Mouse (Mus musculus): ENCODE data around the gene Apoe.

Apoe gene

DNA sequence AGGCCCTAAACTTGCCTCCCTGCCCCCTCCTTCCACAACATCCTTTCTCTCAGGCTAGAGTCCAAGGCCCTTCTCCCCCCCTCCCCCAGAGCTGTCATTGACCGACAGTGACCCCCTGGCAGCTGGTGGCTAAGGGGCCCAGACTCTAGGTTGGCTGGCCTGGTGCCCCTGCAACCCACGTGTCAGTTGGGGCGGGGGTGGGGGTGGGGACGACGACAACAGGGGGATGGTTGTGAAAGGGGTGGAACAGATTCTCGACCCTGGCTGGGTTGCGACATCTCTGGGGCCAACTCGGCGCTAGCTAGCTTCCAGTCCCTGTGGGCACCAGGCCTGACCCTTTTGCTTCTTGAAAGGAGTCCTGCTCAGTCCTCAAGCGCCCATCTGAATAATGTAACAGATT is 5.6 kb downstream of the Apoe start:
- CTCF ChIA-PET = interaction anchor here (0.6 kb wide), 1 partner anchor 26 kb away, joined by 10 read pairs; no protein-coding TSS in a partner anchor

DNA sequence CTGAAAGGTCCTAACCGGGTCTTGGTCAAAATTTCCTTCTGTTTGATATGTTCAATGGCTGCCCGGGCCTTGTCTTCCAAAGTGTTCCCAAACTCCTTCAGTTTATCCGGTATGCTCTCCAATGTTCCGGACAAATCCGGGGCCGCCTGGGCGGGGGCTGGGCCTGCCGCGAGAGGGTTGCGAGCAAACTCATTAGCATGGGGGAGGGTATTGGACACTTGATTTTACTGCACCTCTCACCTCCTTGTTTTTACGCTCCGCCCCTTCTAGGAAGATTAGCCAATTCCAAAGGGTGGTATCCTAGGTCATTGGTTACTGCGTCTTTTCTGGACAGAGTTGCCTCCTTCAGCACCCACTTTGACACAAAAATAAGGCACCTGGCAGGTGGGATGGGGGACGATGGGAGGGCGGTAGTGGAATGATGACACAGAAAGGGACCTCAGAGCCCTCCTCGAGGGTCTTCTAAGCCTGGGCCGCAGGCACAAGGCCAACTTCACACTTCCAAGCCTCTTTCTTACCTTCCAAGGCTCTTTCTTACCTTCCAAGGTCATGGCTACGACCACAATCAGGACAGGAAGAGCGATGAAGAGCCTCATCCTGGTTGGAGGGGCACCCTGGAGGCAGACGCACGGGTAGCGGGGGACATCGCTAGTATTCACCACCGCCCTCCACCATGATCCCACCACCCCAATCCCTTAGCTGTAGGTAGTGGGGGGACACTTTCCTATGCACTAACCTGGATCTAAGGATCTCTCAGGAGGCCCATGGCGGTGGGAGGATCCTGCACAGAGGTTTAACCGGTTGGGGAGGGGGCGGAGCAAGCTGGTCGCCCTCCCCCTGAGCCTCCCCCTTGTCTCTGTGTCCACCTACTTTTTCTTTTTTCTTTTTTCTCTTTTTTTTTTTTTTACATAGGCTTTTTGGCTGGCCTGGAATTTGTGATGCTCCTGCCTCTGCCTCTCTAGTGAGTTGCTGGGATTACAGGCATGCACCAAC is 6.8 kb downstream of the Apoe start, which contains the start of gene Apoc1:
Gene Apoc1, minus strand, starts transcription at position 788 of the 993 bp plus-strand sequence.
- CTCF ChIA-PET = no interaction called here

DNA sequence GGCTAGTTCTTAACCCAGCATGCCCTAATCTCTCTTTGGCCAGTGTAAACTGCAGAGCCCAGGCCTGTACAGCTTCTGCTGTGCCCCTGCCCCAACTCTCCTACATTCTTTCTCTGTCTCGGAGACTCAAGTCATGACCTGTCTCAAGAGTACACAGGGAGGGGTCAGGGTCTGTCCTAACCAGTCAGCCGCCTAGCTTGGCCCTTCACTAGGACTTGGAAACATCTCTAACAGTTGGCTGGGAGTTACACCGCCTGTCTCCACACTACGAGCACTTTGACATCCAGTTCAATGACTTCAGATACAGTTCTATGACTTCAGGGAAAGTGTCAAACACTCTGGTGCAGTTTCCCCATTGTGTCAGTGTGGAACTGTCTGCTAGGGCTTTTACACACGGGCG is 7.6 kb downstream of the Apoe start:
- CTCF ChIA-PET = no interaction called here

- CTCF ChIA-PET = no interaction called here
Measured at GRCm38 (mm10) chr7:19690845-19691244, 8.1 kb downstream of the Apoe start.

DNA sequence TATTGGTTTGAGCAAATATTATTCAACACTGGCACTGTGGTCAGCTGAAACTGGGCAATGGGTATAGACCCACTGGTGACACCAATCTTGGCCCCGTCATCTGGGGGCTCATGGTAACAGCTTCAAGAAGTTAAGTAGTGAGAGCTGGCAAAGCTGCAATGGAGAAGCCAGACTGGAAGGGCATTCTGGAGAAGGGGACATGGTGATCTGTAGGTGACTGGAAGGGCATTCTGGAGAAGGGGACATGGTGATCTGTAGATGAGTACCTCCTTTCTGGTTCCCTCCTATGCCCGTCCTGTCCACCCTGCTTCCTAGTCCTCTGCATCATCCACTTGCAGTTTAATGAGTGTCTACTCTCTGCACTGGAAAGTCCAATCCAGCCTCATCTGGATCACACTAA is 10.4 kb downstream of the Apoe start:
- CTCF ChIA-PET = interaction anchor here (0.7 to 0.8 kb wide), 3 partner anchors 28 to 114 kb away, joined by 3 to 6 read pairs (median 4); no protein-coding TSS in a partner anchor

GRCm38 (mm10) chr7:19688101-19688500 is 10.9 kb downstream of the Apoe start:
- CTCF ChIA-PET = interaction anchor here (0.7 to 0.8 kb wide), 3 partner anchors 28 to 114 kb away, joined by 3 to 6 read pairs (median 4); no protein-coding TSS in a partner anchor

GRCm38 (mm10) chr7:19686927-19687583 is 11.9 kb downstream of the Apoe start:
- CTCF ChIA-PET = interaction anchor here (0.6 kb wide), 2 partner anchors 67 to 635 kb away, joined by 3 to 4 read pairs; no protein-coding TSS in a partner anchor

GRCm38 (mm10) chr7:19686521-19686920 is 12.5 kb downstream of the Apoe start:
- CTCF ChIA-PET = no interaction called here

- CTCF ChIA-PET = no interaction called here
Measured at GRCm38 (mm10) chr7:19685374-19685773, 13.6 kb downstream of the Apoe start.

DNA sequence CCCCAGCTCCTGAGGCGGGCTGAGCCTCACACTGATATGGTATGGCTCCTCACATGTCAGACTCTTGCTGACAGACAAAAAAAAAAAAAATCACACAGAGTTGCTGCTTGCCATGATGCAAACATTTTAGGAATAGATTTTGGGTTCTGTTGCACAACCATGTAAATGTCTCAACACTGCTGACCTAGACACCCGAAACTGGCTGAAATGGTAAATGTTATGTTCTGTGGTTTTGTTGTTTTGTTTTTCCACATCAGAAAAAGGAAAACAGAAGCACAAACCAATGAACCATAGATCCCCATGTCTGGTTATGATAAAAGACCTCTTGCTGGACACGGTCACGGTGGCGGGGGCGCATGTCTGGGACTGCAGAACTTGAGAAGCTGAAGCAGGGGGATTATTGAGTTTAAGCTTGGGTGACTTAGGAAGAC is 15.2 kb downstream of the Apoe start:
- CTCF ChIA-PET = interaction anchor here (1.2 kb wide), 1 partner anchor 14 kb away, joined by 3 read pairs; no protein-coding TSS in a partner anchor

GRCm38 (mm10) chr7:19682979-19683378 is 16.0 kb downstream of the Apoe start:
- CTCF ChIA-PET = no interaction called here

DNA sequence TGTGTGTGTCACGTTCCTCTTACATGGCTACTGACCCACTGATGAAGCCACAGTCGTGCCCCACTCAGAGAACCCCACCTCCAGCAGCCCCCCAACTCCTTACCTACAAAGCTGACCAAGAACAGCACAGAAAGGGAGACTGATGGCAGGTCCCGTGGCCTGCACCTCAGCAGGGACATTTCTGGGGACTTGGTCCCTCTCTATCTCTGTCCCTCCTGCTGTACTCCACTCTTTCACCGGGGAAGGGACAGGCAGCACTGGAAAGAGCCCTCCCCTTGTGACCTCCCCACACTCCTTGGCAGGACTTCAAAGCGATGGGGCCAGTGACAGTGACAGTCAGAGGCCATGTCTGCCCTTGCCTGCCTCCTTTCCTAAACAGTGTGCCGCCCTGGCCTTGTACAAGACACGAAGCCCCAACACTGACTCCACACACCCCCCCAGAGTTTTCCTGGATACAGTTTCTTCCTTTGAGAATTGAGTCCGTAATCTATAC is 17.7 kb downstream of the Apoe start, which contains the start of the genes Gm44805 and Apoc4:
Gene Gm44805, minus strand, starts transcription at position 222 of the 493 bp plus-strand sequence.
Gene Apoc4, minus strand, starts transcription at position 278 of the 493 bp plus-strand sequence.
- CTCF ChIA-PET = interaction anchor here (0.7 kb wide), 1 partner anchor 20 kb away, joined by 3 read pairs; no protein-coding TSS in a partner anchor

DNA sequence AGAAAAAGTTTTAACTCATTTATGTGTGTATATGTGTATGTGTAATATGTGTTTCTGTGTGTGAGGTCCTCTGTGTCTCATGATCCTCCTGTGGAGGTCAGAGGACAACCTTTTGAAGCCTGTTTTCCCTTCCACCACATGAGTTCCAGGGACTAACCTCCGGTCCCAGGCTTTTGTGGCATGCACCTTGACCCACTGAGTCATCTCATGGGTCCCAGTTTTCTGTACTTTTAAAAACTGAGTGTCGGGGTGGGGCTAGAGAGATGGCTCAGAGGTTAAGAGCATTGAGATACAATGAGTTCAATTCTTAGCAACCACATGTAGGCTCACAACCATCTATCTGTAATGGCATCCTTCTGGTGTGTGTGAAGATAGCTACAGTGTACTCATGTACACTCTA is 18.3 kb downstream of the Apoe start:
- CTCF ChIA-PET = interaction anchor here (0.7 kb wide), 1 partner anchor 21 kb away, joined by 3 read pairs; no protein-coding TSS in a partner anchor

DNA sequence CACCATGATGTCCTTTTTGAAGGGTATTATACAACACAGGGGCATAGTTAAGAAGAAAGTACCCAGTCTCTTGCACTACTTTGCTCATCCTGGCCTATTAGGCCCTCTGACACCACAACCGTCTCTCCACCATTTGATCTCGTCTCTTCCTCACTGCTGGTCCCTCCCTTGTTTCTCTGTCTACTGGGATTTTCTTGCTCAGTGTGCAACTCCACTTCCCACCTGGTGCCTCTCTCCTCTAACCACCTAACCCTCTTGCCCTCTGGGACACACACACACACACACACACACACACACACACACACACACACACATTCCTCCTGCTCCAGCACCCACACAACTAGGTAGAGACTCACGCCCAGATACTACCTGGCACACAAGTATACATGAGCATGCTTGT is 20.1 kb downstream of the Apoe start:
- CTCF ChIA-PET = no interaction called here

DNA sequence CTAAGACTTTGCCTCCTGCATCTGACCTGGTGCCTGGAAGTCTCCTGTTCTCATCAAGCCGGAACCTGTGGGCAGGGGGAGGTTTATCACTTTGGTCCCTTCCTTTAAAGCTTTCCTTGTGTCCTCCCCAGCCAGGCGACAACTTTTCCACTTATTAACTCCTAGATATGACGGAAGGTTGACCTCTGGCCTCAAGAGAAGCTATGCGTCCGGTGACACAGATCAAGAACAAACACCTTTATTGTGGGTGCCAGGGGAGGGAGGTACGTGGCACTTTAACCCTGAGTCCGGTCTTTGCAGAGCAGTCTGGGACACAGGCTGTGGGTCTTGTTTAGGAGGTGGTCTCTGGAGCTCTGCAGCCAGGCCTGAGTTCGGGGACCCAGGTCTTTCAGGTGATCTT is 21.1 kb downstream of the Apoe start, which contains the start of gene Apoc2:
Gene Apoc2, minus strand, starts transcription at position 70 of the 400 bp plus-strand sequence.
- CTCF ChIA-PET = interaction anchor here (0.6 kb wide), 1 partner anchor 28 kb away, joined by 4 read pairs; no protein-coding TSS in a partner anchor

DNA sequence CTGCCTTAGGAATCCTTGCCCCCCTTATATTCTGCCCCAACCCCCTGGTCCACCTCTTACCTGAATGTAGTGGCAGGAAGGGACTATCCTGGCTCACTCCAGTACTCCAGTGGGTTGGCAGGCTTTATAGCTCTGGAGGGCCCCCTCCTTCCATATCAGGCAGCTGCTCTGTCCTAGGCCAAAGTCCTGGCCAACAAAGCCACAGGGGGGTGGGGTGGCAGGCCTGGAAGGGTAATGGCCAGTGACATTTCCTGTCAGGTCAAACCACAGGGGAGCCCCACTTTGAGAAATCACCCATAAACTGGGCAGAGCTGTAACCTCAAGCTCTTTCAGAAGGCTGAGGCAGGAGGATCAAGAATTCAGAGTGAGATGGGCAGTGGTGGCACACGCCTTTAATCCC is 22.3 kb downstream of the Apoe start:
- CTCF ChIA-PET = interaction anchor here (0.6 kb wide), 1 partner anchor 24 kb away, joined by 3 read pairs; no protein-coding TSS in a partner anchor

GRCm38 (mm10) chr7:19675824-19676223 is 23.2 kb downstream of the Apoe start:
- CTCF ChIA-PET = no interaction called here

GRCm38 (mm10) chr7:19673083-19673699 is 25.8 kb downstream of the Apoe start:
- CTCF ChIA-PET = no interaction called here

- CTCF ChIA-PET = no interaction called here
Measured at GRCm38 (mm10) chr7:19671511-19671910, 27.5 kb downstream of the Apoe start.

- CTCF ChIA-PET = interaction anchor here (0.6 to 1.7 kb wide), 4 partner anchors 32 to 64 kb away, joined by 3 to 13 read pairs (median 4); no protein-coding TSS in a partner anchor
Measured at GRCm38 (mm10) chr7:19668947-19669721, 29.9 kb downstream of the Apoe start.

All from spleen, embryonic (tissue).